ENCODE assay signal across 9 mouse cellular contexts in genomic region chr7:140057413-140058407, GRCm38 (mm10). TPM values are rescaled to one million over a fixed set of nuclear protein-coding genes. Genes with fewer than 3 reads are reported as not detected.
DNase-seq lines count a peak whose midpoint lies in the region; ATAC-seq and TF ChIP-seq lines count a peak whose summit lies in the region.
"Had no signal": no experiment of that assay in that cellular context is flagged by ENCODE, and none has a peak within 500 bp of the region (broad histone marks: within the 10 kb centered on the region; RNA-seq: fewer than 3 reads in every experiment).

No protein-coding gene starts in this region.

- no peak for TF ChIP-seq CTCF in cortical plate, adult 2 months (IDR thresholded peaks at IDR 0.05; ENCODE audit: extremely low read depth, insufficient read depth, low read length)

- no peaks in the 10 kb centered on the region for H3K36me3 ChIP-seq in liver, embryonic 11.5 days (ENCODE audit: control insufficient read depth, insufficient read depth, low read length)
- H3K36me3 ChIP-seq in neural tube, embryonic 14.5 days (ENCODE audit: control insufficient read depth, insufficient read depth, low read length), result no peaks in the 10 kb centered on the region

- intact Hi-C loops in heart, postnatal 14 days (cut with DNase I), result no loop called here

- peaks cover 84% of the 10 kb centered on the region for H3K27me3 ChIP-seq in liver, embryonic 11.5 days (replicated peaks; ENCODE audit: control insufficient read depth, insufficient read depth, low read length)
- no peaks in the 10 kb centered on the region for H3K27me3 ChIP-seq in neural tube, embryonic 14.5 days (ENCODE audit: control insufficient read depth, insufficient read depth, low read length)

- H3K9ac ChIP-seq in liver, embryonic 11.5 days (ENCODE audit: low read depth, low read length), result no peak overlapping the region
- peak overlapping the region; percentile 81 for H3K9ac ChIP-seq in neural tube, embryonic 14.5 days (replicated peaks; ENCODE audit: low read depth, low read length)

- 4% methylated on average over 53 of the region's 53 CpGs for WGBS in liver, embryonic 11.5 days
- WGBS in neural tube, embryonic 14.5 days, result 3% methylated on average over 53 of the region's 53 CpGs

- peak; percentile 38 for DNase-seq in kidney, adult 18-20 months
- no peak for DNase-seq in kidney, adult 11 months
- DNase-seq in heart, postnatal 14 days, result peak; percentile 18 to 19
- peak; percentile 59 for DNase-seq in liver, embryonic 11.5 days (ENCODE audit: low spot score)
- no peak for DNase-seq in layer of hippocampus, adult 11-12 months (ENCODE audit: low spot score)
- DNase-seq in spleen, adult 18-20 months, result no peak

- no peak for TF ChIP-seq POLR2A in cortical plate, adult 2 months (IDR thresholded peaks at IDR 0.05; ENCODE audit: extremely low read depth, insufficient read depth, low read length)

- no peak overlapping the region for H3K27ac ChIP-seq in cortical plate, adult 2 months (ENCODE audit: insufficient read depth, low read length)
- no peak overlapping the region for H3K27ac ChIP-seq in liver, embryonic 11.5 days (ENCODE audit: low read depth, low read length)
- H3K27ac ChIP-seq in neural tube, embryonic 14.5 days (ENCODE audit: low read depth, low read length), result peak overlapping the region; percentile 91

- H3K4me3 ChIP-seq in cortical plate, adult 2 months (ENCODE audit: insufficient read depth, low read length), result peak overlapping the region; percentile 8
- H3K4me3 ChIP-seq in liver, embryonic 11.5 days (ENCODE audit: low read depth, low read length), result peak overlapping the region; percentile 46
- H3K4me3 ChIP-seq in neural tube, embryonic 14.5 days (ENCODE audit: low read depth, low read length), result peak overlapping the region; percentile 51

- no peaks in the 10 kb centered on the region for H3K9me3 ChIP-seq in liver, embryonic 11.5 days (ENCODE audit: control insufficient read depth, low read length)
- H3K9me3 ChIP-seq in neural tube, embryonic 14.5 days (ENCODE audit: control insufficient read depth, low read length), result no peaks in the 10 kb centered on the region

- H3K4me1 ChIP-seq in cortical plate, adult 2 months (ENCODE audit: control insufficient read depth, insufficient read depth, low read length), result no peaks in the 10 kb centered on the region; the same call in 1 of the 2 replicates
- H3K4me1 ChIP-seq in liver, embryonic 11.5 days (replicated peaks; ENCODE audit: control insufficient read depth, insufficient read depth, low read length), result no peaks in the 10 kb centered on the region; the same call in 1 of the 2 replicates
- peaks cover 20% of the 10 kb centered on the region; the same call in 1 of the 2 replicates for H3K4me1 ChIP-seq in neural tube, embryonic 14.5 days (ENCODE audit: control insufficient read depth, insufficient read depth, low read length)

- no peak for ATAC-seq in liver, embryonic 11.5 days (replicated peaks; ENCODE audit: low FRiP score)
- peak; percentile 76 for ATAC-seq in neural tube, embryonic 14.5 days (ENCODE audit: low read depth)

- H3K4me2 ChIP-seq in liver, embryonic 11.5 days, result peak overlapping the region; percentile 58
- H3K4me2 ChIP-seq in neural tube, embryonic 14.5 days (ENCODE audit: low read depth, low read length), result peak overlapping the region; percentile 72

RNA-seq across cellular contexts. Expression of gene Msx3, which starts 8.8 kb away (rescaled TPM):
- 0.09 and 0.13 TPM in 2 replicates for polyA plus RNA-seq in cortical plate, adult 2 months (2012; rRNA removed)
- not detected for total RNA-seq in heart, postnatal 14 days (2021)
- 0.11 TPM in 1 of 2 replicates, not detected in the other for polyA plus RNA-seq in liver, embryonic 11.5 days (2014; fragmentation: Nextera tagmentation; extraction: Ambion mirVana)
- 6.6 and 8.1 TPM in 2 replicates for polyA plus RNA-seq in neural tube, embryonic 14.5 days (2014; fragmentation: Nextera tagmentation; extraction: Ambion mirVana)

RNA-seq across cellular contexts. Expression of gene Tubgcp2, which starts 21.2 kb away (rescaled TPM):
- polyA plus RNA-seq in cortical plate, adult 2 months (2012; rRNA removed), result 49.3 and 51.8 TPM in 2 replicates
- 10 to 100 TPM; 27.4 to 29.4 TPM for total RNA-seq in heart, postnatal 14 days (2021)
- polyA plus RNA-seq in liver, embryonic 11.5 days (2014; fragmentation: Nextera tagmentation; extraction: Ambion mirVana), result 45.1 and 52.6 TPM in 2 replicates
- 57.1 and 61.0 TPM in 2 replicates for polyA plus RNA-seq in neural tube, embryonic 14.5 days (2014; fragmentation: Nextera tagmentation; extraction: Ambion mirVana)

RNA-seq across cellular contexts. Expression of gene Zfp511, which starts 21.5 kb away (rescaled TPM):
- 73.0 and 81.0 TPM in 2 replicates for polyA plus RNA-seq in cortical plate, adult 2 months (2012; rRNA removed)
- 10 to 100 TPM; 10.3 to 10.7 TPM for total RNA-seq in heart, postnatal 14 days (2021)
- polyA plus RNA-seq in liver, embryonic 11.5 days (2014; fragmentation: Nextera tagmentation; extraction: Ambion mirVana), result 41.4 and 44.6 TPM in 2 replicates
- 52.7 and 61.2 TPM in 2 replicates for polyA plus RNA-seq in neural tube, embryonic 14.5 days (2014; fragmentation: Nextera tagmentation; extraction: Ambion mirVana)

RNA-seq across cellular contexts. Expression of gene Caly, which starts 24.6 kb away (rescaled TPM):
- polyA plus RNA-seq in cortical plate, adult 2 months (2012; rRNA removed), result 393 and 394 TPM in 2 replicates
- not detected for total RNA-seq in heart, postnatal 14 days (2021)
- polyA plus RNA-seq in liver, embryonic 11.5 days (2014; fragmentation: Nextera tagmentation; extraction: Ambion mirVana), result 0.19 and 0.52 TPM in 2 replicates
- 209 and 365 TPM in 2 replicates for polyA plus RNA-seq in neural tube, embryonic 14.5 days (2014; fragmentation: Nextera tagmentation; extraction: Ambion mirVana)

RNA-seq across cellular contexts. Expression of gene Prap1, which starts 35.5 kb away (rescaled TPM):
- polyA plus RNA-seq in cortical plate, adult 2 months (2012; rRNA removed), result not detected in 2 replicates
- total RNA-seq in heart, postnatal 14 days (2021), result not detected
- not detected in 2 replicates for polyA plus RNA-seq in liver, embryonic 11.5 days (2014; fragmentation: Nextera tagmentation; extraction: Ambion mirVana)
- polyA plus RNA-seq in neural tube, embryonic 14.5 days (2014; fragmentation: Nextera tagmentation; extraction: Ambion mirVana), result 0.48 TPM in 1 of 2 replicates, not detected in the other
- total RNA-seq: left cerebral cortex, postnatal 14 days had no signal

Comparison
In these comparisons a context has a peak if more than half of its experiments do, and no peak if none do; other contexts are left out.
1. DNase-seq: peak in kidney, adult 18-20 months (single experiment), heart, postnatal 14 days (2 of 2) and liver, embryonic 11.5 days (single experiment); none in kidney, adult 11 months (single experiment), layer of hippocampus, adult 11-12 months (single experiment) and spleen, adult 18-20 months (0 of 2).
2. Peak in every context shown above with its lines, with median percentiles within 50 percentile points of each other: H3K4me3 ChIP-seq.